Mouse (Mus musculus): ENCODE data around the gene Skp2.

DNA sequence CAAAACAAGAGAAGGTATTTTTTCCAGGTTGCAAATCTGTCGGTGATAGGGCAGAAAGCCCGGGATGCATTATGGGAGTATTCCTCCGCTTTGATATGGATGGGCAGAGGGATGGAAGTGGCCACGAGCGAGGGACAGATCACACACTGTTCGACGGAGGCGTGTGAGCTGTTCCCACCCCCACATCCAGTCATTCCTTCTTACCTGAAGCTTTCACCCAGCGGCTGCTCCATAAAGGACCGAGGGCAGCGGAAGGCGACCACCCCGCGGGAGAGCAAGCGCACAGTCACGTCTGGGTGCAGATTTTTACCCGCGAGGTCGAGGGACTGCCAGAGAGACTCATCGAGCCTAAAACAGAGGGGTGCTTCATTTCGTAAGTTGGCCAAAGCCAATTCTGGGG lies 30.4 kb downstream of the Skp2 start:
- TF ChIP-seq CTCF (IDR thresholded peaks at IDR 0.05; ENCODE audit: low read depth) (no peak), EP300 (IDR thresholded peaks at IDR 0.05; ENCODE audit: low read depth) (no peak)
